Mouse (Mus musculus): Measurements from ENCODE around the gene Slc25a26.
A peak's percentile ranks its signal among the peaks of the same experiment; 100 is the strongest.

Slc25a26 gene

GRCm38 (mm10) chr6:94499897-94500623 is at the start of gene Slc25a26:
Slc25a26 (plus strand) TSS chr6:94500331.
- peak; percentile 92 for DNase-seq (ENCODE audit: low spot score)

- DNase-seq (ENCODE audit: low spot score) = peak; percentile 62
Measured at GRCm38 (mm10) chr6:94464037-94464891, 35.9 kb upstream of the Slc25a26 start.

GRCm38 (mm10) chr6:94466508-94467205 is 33.5 kb upstream of the Slc25a26 start:
- DNase-seq (ENCODE audit: low spot score) = peak; percentile 87

GRCm38 (mm10) chr6:94492739-94493138 is 7.4 kb upstream of the Slc25a26 start:
- no peak for DNase-seq (ENCODE audit: low spot score)

GRCm38 (mm10) chr6:94503963-94504362 is 3.8 kb downstream of the Slc25a26 start:
- DNase-seq (ENCODE audit: low spot score) = no peak

GRCm38 (mm10) chr6:94507921-94508320 is 7.8 kb downstream of the Slc25a26 start:
- DNase-seq (ENCODE audit: low spot score) = no peak

- no peak for DNase-seq (ENCODE audit: low spot score)
Measured at GRCm38 (mm10) chr6:94508807-94509206, 8.7 kb downstream of the Slc25a26 start.

GRCm38 (mm10) chr6:94509220-94509619 is 9.1 kb downstream of the Slc25a26 start:
- DNase-seq (ENCODE audit: low spot score) = no peak

GRCm38 (mm10) chr6:94518171-94518570 is 18.0 kb downstream of the Slc25a26 start:
- no peak for DNase-seq (ENCODE audit: low spot score)

GRCm38 (mm10) chr6:94524335-94524734 is 24.2 kb downstream of the Slc25a26 start:
- DNase-seq (ENCODE audit: low spot score) = no peak

- DNase-seq (ENCODE audit: low spot score) = no peak
Measured at GRCm38 (mm10) chr6:94530756-94531155, 30.6 kb downstream of the Slc25a26 start.

GRCm38 (mm10) chr6:94532086-94532485 is 32.0 kb downstream of the Slc25a26 start:
- DNase-seq (ENCODE audit: low spot score) = no peak

- no peak for DNase-seq (ENCODE audit: low spot score)
Measured at GRCm38 (mm10) chr6:94536478-94536877, 36.3 kb downstream of the Slc25a26 start.

- DNase-seq (ENCODE audit: low spot score) = no peak
Measured at GRCm38 (mm10) chr6:94537652-94538051, 37.5 kb downstream of the Slc25a26 start.

- DNase-seq (ENCODE audit: low spot score) = no peak
Measured at GRCm38 (mm10) chr6:94540090-94540489, 40.0 kb downstream of the Slc25a26 start.

- no peak for DNase-seq (ENCODE audit: low spot score)
Measured at GRCm38 (mm10) chr6:94540615-94541014, 40.5 kb downstream of the Slc25a26 start.

- DNase-seq (ENCODE audit: low spot score) = no peak
Measured at GRCm38 (mm10) chr6:94541133-94541532, 41.0 kb downstream of the Slc25a26 start.

- DNase-seq (ENCODE audit: low spot score) = no peak
Measured at GRCm38 (mm10) chr6:94541854-94542253, 41.7 kb downstream of the Slc25a26 start.

- DNase-seq (ENCODE audit: low spot score) = no peak
Measured at GRCm38 (mm10) chr6:94543902-94544840, 44.0 kb downstream of the Slc25a26 start.

- DNase-seq (ENCODE audit: low spot score) = no peak
Measured at GRCm38 (mm10) chr6:94547239-94547638, 47.1 kb downstream of the Slc25a26 start.

- DNase-seq (ENCODE audit: low spot score) = no peak
Measured at GRCm38 (mm10) chr6:94550298-94550697, 50.2 kb downstream of the Slc25a26 start.

Data from testis, postnatal 10 days (tissue).